Mouse (Mus musculus): Measurements from ENCODE around the gene Crtc3.

Crtc3 gene

DNA sequence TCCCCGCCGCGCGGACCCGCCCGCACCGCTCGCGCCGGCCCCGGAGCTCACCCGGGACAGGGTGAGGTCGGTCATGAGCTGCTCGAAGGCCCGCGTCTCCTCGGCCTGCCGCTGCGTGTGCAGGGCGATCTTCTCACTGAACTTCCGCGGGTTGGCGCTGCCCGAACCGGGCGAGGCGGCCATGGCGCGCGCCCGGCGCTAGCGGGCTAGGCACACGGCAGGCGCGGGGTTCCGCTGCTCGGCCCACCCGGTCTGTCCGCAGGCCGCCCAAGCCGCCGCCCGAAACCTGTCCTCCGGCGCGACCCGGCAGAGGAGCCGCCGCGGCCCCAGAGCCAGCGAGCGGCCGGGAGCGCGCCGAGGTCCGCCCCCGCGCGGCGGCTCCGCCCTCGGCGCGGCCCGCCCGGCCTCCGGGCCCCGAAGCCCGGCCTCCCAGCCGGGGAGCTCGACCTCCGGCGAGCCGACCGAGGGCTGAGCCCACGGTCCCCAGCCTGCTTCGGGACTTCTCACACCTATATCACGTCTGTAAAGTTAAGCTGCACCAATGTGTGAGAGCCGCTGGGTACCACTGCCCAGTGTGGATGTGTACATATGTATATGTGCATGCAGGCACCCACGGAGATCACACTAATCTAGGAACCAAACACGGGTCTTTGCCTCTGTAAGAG is at the start of gene Crtc3:
Crtc3 (minus strand) TSS at position 322 of the 665 bp plus-strand sequence.
- DNase-seq (ENCODE audit: low spot score in 2 of 2), result peak; percentile 20 to 40

DNA sequence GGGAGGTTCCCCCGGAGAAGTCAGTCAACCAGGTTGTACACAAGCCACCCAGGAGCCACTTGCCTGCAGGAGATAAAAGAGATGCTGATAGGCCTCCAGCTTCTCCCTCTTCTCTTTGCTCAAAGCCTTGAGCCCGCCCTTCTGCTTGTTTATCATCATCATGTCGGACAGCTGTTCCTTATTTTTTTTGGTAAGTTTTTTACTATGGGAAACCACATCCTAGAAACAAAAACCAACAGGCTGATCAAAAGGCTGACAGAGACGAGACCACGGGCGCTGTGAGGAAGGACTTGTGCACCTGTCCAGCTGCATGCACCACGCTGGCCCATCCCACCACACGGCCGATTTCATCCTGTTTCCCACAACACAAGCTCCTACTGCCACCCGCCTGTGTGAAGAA is 47.5 kb upstream of the Crtc3 start:
- DNase-seq (ENCODE audit: low spot score in 2 of 2), result no peak

DNA sequence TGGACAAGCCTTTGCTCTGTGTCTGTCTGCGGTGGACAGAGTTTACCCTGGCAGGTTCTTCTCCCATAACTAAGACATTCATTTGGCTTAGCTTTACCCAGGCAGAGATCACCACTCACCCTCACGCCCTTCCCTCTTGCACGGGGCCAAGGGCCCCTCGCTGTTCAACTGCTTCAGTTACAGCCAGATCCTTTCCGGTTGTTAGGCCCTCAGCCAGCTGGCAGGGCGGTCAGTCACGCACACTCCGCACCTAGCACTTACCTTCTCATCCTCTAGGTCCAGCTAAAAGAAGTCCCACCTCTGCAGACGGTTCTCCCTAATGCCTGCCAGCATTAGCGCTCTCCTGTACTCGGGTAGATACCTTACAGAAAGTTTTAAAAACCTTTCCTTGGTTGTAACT is 44.3 kb upstream of the Crtc3 start:
- DNase-seq (ENCODE audit: low spot score in 2 of 2), result no peak

DNA sequence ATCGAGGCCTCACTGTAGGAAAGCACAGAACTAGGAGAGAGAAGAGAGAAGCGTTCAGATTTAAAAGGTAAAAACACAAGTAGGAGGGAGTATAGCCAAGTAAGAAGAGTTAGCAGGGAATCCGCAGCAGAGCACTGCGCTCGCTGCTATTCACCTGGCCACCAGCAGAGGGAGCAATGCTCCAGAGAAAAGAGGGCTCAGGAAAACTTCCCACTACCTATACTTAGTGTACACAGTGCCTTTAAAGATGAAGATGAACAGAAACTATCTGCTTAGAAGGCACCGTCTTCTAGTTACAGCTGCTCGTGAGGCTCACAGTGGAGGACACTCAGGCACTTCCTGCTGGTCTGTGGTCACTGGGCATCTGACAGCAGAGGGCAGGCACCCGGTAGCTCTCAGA is 41.0 kb upstream of the Crtc3 start:
- peak; percentile 43 to 79 for DNase-seq (ENCODE audit: low spot score in 2 of 2)

DNA sequence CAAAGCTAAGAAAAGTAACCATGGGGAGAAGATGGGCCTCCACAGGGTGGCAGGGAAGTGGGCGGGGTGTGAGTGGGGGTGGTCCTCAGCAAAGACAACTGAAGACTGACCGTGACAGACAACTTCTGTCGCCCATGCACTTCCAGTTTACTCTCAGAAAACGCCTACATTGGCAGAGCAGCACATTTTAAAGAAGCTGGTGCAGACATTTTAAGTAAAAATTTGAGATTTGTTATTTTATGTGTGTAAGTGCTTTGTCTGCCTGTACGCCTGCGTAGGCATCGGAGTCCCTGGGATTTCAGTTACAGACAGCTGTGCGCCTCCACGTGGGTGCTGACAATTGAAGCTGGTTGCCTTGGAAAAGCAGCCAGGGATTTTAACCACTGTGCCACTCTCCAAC is 32.4 kb upstream of the Crtc3 start:
- DNase-seq (ENCODE audit: low spot score in 2 of 2), result peak; percentile 28 to 41

DNA sequence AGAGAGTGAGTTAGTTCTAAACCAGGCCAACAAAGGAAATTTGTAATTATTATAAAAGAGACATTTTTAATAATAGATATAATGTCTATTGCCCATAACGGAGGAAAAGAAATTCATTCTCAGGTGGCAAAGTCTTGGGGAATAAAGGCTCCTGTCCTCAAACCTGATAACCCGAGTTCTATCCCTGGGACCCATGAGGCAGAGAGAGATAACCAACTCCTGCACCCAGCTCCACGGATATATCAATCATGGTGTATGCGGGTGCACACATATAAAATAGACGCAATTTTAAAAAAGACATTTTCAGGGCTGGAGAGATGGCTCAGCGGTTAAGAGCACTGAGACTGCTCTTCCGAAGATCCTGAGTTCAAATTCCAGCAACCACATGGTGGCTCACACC is 30.9 kb upstream of the Crtc3 start:
- DNase-seq (ENCODE audit: low spot score in 2 of 2), result no peak

DNA sequence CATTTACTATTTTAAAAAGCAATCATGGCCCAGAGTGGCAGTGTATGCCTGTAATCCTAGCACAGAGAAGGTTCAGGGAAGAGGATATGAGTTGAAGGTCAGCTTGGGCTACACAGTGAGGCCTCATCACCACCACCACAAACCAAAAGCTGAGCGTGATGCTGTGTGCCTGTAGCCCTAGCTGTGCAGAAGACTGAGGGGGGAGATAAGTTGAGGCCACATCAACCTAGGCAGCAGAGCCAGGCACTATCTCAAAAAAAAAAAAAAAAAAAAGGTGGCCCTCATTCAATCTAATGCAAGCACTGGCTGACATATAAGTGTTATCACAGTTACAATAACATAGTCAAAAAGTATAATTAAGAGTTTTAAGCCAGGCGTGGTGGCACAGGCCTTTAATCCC is 30.4 kb upstream of the Crtc3 start:
- no peak for DNase-seq (ENCODE audit: low spot score in 2 of 2)

DNA sequence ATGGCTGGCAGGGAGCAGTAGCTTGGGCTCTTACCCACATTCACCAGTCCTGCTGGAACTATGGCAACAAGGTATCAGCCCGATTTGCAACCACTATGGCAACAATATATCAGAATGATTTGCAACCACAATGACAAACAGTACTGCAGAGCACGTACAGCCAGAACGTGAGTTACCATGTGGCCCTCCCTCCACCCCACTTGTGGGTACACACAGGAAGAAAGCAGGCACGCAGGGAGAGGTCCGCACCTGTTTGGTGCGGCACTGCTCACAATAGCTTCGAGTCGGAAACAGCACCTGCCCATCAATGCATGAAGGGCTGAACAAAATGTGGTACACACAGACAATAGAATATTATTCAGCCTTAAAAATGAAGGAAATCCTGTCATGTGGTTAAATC is 29.8 kb upstream of the Crtc3 start:
- DNase-seq (ENCODE audit: low spot score in 2 of 2), result no peak

DNA sequence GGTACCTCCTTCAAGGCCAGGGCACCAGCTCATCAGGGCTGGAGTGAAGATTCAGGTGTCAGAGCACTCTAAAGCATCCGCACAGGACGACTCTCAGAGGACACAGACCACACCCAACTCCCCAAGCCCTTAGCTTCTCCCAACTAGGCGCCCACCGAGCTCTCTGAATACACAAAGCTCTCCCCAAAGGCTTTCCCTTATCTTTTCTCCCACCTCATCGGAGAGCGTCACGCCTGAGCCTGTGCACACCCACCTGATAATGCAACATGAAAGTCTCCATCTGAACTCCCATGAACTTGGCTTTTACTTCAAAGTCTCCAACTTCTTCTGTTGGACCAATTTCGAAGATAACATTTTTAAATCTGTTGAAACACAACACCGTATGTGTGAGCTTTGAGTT is 28.1 kb upstream of the Crtc3 start:
- DNase-seq (ENCODE audit: low spot score in 2 of 2), result no peak

DNA sequence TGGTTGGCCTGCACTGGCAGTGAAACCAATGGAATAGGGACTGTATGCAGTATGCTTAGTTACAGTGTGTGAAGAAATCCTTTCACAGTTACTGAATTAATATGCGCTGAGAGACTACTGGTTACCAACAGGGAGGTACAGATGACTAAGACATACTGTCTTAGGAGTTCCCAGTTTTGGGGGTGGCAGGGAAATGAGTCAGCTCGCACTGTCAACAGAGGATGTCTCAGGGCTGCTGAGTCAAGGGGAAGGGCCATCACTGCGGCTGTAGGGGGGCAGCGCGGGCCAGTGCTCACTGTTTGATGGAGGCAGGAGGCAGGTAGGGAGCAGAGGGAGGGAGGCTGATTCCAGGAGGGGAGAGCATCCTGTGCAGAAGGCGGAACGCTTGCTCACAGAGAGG is 26.6 kb upstream of the Crtc3 start:
- DNase-seq (ENCODE audit: low spot score in 2 of 2), result no peak

DNA sequence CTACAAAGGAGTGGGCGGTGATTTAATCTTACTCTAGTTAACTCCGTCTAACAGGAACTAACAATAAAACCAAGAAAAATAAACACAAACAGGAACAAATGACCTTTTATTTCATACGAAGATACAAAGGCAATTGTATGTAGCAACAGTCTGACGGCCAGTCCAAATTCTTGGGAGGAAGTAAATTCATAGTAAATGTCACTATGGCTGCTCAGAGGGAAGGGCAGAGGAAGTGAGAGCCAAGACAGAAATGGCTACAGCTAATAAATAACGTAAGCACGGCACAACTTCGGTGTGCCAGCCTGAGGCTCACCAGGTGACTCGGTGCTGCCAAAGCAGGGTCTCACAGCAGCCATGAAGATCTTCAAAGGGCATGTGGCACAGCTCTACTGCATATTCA is 22.8 kb upstream of the Crtc3 start:
- DNase-seq (ENCODE audit: low spot score in 2 of 2), result no peak

DNA sequence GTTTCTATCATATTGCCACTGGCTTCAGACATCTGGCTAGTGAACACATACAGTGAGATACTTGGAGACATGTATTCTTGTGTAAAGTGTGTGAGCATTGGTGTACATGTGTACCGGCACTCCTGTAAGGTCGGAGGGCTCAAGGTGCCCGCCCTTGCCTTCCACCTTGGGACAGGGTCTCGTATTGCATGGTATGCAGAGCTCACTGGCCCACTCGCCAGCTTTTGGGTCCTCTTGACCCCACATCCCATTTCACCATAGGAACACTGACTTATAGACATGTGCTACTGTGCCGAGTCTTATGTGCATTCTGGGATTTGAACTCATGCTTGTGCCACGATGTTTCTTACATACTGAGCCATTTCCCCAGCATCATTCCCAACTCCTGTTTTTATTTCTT is 21.7 kb upstream of the Crtc3 start:
- DNase-seq (ENCODE audit: low spot score in 2 of 2), result no peak

DNA sequence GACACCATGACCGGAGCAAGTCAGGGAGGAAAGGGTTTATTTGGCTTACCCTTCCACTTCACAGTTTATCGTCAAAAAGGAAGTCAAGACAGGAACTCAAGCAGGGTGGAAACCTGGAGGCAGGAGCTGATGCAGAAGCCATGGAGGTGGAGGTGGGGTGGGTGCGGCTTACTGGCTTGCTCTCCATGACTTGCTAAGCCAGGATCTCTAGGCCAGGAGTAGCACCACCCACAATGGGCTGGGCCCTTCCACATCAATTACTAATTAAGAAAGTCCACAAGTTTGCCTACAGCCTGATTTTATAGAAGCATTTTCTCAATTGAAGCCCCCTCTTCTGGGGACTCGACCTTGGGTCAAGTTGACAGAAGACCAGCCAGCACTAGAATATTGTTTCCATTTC is 15.4 kb upstream of the Crtc3 start:
- DNase-seq (ENCODE audit: low spot score in 2 of 2), result no peak

DNA sequence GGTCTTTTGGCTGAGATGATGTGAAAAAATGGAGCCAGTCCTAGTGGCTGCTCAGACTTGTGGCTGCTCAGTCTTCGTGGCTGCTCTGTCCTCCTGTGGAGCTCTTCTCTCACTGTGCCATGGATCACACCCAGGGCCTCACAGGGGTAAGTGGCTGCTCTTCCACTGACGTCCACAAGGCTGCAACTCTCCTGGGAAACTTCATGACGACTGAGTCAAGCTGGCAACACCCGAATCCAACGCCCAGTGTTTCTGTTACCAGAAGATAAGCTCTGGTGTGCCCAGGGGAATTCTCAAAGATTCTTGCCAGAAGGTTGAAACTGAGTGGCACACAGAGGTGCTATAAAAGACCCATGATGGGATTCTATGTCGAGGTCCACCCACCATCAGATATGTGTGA is 13.8 kb upstream of the Crtc3 start:
- no peak for DNase-seq (ENCODE audit: low spot score in 2 of 2)

DNA sequence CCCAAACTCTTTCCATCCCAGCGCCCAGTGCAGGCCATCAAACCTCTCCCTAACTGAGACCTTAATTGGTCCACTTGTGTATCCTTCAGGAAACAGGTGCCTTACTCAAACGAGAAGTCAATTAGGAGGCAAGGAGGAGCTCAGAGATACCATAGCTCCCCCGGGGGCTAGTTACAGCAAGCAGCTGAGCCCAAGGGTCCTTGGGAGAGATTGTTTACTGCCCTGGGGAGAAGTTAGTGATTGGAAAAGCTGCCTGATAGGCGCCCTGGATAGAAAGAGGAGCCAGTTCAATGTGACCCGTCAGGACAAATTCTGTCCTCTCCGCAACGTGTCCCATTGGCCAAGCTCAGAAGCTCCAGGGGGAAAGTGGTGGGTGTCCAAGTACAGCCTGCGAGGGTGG is 11.0 kb upstream of the Crtc3 start:
- no peak for DNase-seq (ENCODE audit: low spot score in 2 of 2)

DNA sequence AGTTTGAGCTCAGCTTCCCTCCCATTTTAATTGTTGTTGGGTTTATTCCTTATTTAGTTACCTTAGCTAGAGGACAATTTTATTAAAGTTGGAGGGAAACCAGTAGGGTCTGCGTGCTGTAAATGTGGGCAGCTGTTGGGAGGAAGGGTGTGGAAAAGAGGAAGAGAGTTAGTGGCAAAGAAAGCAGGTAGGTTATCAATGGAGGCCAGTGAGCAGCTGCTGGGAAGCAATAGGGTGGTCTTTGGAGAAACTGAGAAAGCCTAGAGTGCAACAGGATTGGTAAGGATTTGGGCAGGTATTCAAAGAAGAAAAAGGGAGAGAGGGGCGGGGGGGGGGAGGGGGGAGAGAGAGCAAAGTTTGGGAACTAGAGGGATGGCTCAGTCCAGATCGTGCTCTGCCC is 10.3 kb upstream of the Crtc3 start:
- DNase-seq (ENCODE audit: low spot score in 2 of 2), result no peak

DNA sequence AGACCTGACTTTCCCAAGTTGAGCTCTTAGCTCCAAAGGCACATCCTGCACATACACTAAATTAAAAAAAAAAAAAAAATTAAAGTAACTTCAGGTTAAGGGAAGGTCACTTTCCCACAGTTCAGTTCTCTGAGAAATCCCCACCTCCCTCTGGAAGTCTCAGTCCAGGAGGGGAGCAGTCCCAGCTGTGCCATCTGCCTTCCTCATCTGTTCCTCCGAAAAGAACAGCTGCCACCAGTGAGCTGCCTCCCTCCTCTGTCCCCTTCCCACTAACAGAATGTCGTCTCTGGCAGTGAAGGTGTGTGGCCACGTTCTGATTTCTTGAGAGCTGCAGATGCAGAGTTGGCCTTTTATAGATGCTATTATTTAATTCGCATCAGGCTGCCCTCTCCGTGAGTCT is 9.2 kb upstream of the Crtc3 start:
- no peak for DNase-seq (ENCODE audit: low spot score in 2 of 2)

DNA sequence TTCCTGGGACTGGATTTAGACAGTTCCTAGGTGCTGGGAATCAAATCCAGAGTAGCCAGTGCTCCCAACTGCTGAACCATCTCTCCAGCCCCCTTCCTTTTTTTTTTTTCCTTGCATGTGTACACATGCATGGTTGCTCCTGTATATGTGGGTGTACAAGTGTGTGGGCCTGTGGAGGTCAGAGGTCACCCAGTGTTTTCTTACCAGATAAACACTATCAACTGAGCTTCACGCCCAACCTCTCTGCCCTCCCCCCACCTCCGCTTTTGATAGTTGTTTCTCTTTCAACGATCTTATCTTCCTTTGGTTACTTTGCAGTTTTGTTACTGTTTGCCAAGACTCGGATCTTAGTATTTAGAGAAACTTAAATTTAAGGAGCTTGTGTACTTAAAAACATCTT is 8.2 kb upstream of the Crtc3 start:
- DNase-seq (ENCODE audit: low spot score in 2 of 2), result no peak

DNA sequence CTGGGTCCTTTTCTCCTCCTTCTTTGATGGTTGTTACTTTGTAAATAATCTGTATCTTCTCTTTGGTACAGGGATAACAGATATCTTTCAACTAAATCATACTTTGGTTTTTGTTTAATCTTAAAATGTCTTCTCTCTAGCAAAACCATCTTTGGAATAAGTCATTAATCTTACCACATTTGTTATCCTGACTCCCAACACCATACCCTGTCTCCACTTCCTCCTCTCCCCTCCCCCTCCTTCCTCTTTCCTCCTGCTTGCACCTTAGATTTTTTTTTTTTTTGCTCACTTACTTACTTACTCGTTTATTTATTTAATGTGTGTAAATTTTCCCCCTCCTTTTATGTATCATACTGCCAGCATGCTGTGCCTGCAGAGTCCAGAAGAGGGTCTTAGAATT is 7.7 kb upstream of the Crtc3 start:
- DNase-seq (ENCODE audit: low spot score in 2 of 2), result no peak

DNA sequence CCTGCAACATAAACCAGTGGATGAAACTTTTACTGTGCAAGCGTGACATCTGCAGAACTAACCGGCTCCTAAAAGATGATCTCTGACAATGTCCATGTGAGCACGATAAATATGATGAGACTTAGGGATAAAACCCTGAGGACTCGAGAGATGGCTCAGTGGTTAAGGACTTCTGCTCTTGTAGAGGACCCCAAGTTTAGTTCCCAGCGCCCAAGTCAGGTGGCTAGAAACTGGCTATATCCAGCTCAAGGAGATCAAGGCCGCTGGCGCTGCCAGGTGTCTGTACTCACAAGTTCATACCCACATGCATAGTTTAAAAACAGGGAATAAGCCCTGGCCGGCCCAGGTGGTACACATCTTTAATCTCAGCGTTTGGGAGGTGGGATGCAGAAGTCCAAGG is 3.8 kb upstream of the Crtc3 start:
- DNase-seq (ENCODE audit: low spot score in 2 of 2), result no peak

DNA sequence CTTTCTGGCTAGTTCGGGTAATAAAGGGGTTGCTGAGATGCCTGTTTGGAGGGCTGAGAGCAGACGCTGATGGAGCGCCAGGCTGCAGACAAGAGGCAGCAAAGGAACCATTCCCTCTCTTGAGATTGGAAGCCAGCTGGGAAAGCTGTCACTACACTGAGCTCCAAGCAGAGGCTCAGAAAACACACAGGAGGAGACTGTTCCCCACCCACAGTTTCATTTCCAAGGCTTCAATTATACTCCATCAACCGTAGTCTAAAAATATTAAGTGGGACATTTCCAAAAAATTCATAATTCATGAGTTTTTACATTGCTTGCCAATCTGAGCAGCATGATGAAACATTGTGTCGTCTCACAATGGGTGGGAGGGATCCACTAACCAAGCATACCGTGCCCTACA is 2.5 kb upstream of the Crtc3 start:
- peak; percentile 16 to 22 for DNase-seq (ENCODE audit: low spot score in 2 of 2)

DNA sequence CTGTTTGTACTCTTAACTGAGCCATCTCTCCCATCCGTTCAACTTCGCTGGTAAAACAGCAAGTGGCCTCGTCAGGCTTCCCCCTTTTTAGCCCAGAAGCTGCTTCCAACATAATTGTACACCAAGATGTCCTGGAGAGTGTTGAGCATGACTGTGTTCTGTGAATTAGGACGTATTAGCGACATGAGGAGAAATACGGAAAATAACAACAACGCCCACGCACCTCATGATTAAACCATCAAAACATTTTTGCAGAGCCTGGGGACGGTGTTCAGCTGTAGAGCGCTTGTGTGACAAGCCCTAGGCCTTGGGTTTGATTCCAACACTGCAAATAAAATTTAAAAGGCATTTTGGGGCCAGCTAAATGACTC is 529 bp upstream of the Crtc3 start:
- DNase-seq (ENCODE audit: low spot score in 2 of 2), result peak in 1 of 2 experiments; percentile 25

DNA sequence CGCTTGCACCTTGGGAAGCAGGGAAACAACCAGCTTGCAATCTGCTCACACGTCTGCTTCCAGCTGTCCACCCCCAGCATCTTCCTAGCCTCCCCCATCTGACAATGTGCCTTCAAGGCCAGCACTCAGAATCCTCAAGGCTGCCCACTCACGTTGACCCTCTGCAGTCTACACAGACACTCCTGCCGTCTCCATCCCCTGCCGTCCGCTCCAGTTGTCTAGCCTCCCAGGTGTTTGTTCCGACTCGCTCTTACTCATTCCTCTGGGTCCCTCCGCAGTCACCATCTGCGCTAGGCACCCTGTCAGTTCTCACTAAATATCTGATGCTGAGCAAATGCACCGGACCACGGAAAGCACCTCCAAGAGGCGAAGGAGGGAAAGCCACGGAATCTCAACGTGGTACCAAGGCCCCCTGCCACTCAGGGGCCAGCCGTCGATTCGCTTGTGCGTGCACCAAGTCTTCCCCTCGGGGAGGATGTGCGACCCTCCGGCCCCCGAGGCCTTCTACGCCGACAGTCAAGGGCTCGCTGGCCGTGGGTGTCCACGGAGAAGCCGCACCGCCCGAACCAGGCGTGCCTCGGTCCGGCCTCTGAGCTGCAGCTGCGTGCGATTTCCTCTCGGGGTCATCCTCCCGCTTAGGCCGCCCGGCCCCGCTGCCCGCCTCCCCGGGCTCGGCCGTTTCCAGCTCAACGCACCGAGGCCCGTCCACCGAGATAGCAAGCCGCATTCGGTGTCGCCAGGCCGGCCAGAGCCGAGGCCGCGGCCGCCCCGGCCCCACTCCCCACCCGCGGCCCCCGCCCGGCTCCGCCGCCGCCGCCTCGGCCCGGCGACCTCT is 739 bp downstream of the Crtc3 start:
- peak; percentile 38 to 58 for DNase-seq (ENCODE audit: low spot score in 2 of 2)

DNA sequence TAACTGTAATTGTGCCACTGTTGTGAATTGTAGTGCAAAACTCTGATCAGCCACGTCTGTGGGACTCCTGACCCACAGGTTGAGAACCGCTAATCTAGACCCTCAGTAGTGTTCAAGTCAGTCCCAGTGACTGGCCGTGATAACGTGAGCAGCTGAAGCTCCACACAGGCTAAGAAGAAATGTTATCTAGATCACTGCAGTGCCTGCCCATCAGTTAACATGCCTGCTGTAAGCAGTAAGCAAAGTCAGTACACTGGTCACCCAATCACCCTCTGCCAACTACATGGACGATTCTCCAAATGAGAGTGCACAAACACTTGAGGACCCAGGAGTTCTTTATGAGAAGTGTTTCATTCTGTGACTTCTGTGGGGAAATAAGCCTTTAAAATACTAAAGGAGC is 3.0 kb downstream of the Crtc3 start:
- DNase-seq (ENCODE audit: low spot score in 2 of 2), result no peak

Measured in frontal cortex, postnatal 14 days (tissue).